Mouse (Mus musculus): ENCODE data around the gene Ffar2. TPM values are rescaled to one million over a fixed set of nuclear protein-coding genes. Genes with fewer than 3 reads are reported as not detected.
A peak's percentile ranks its signal among the peaks of the same experiment; 100 is the strongest.

The Ffar2 gene
- total RNA-seq, 2 experiments from 2014 or later, result 0.23 to 0.35 TPM

DNA sequence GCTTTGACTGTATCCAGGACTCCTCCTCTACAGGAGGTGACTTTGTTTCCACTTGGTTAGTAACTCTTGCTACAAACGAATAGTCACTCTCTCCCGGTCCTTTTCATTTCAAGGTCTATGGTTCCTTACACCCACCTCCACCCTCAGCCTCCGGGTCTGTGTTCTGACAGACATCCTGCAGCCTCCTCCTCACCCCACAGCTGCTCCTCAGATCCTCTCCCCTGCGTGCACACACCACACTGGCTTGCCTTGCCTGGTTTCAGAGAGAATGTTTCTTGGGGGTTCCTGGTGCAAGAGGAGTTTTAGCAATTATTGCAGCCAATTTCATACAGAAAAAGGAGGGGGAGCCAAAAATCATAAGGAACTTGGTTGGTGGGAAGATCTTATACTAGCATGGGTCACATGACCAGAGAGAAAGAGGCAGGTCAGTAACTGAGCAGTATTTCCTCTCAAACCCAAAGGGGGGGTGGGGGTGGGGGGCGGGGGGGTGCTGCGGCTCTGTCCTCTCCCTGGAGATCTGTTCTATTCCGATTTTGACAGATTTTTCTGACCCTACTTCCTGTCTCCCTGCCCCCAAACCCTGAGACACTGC, 2.6 kb downstream of the Ffar2 start:
- DNase-seq, result no peak

GRCm38 (mm10) chr7:30820131-30820530, 3.4 kb downstream of the Ffar2 start:
- DNase-seq, result no peak

DNA sequence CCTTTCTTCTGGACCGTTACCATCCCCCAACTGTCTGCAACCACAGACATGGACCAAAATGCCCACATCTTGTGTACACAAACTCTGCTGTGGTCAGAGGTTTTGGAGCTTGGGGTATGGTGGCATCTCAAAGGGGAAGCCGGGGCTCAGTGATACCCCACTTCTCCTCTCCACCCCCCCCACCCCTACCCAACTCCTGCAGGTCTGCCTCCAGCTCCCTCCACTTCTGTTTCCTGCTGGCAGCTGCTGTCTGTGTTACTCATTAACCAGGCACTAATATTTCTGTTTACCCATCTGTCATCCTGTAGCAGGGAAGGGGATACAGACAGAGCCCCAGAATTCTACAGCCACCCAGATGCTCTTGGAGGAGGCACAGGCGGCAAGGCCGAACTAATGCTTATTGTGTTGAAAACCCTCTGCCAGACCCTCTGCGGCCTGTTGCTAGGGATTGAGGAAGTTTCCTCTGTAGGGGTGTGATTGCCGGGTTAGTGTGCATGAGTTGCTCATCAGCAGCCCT, 11.2 kb downstream of the Ffar2 start:
- DNase-seq, result no peak

- DNase-seq, result no peak
Measured at GRCm38 (mm10) chr7:30811757-30812290, 11.8 kb downstream of the Ffar2 start.

GRCm38 (mm10) chr7:30810319-30810718, 13.3 kb downstream of the Ffar2 start:
- no peak for DNase-seq

DNA sequence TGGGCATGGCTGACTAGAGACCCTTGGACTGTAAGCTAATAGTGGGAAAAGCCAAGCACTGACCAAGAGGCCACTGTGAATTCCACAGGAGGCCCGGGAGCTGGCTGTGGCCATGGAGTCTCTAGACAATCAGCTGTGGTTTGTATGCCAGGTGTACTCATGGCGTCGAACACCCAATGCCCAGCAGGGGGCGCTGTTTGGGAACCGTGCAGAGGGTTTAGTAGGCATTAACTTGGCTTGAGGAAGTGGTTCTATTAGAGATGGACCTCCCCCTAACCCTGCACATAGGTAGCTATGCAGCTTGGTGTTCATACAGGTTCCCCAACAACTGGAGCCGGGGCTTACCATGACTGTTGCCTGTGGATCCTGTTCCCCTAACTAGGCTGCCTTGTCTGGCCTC, 17.7 kb downstream of the Ffar2 start:
- peak in 1 of 2 experiments; percentile 18 for DNase-seq

- DNase-seq, result no peak
Measured at GRCm38 (mm10) chr7:30804026-30804715, 19.4 kb downstream of the Ffar2 start.

DNA sequence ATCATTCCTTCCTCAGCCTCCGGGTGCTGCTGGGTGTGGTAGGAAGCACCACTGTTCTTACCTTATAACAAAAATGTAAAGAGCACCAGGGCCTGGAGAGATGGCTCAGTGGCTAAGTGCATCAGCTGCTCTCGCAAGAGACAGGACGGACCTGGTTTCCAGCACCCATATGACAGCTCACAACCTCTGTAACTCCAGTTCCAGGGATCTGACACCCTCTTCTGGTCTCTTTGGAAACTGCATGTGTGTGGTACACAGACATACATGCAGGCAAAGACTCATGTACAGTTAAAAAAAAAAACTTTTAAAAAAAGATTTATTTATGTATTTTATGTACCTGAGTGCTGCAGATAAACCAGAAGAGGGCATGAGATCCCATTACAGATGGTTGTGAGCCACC, 20.3 kb downstream of the Ffar2 start:
- DNase-seq, result no peak

- DNase-seq, result no peak
Measured at GRCm38 (mm10) chr7:30800653-30801052, 22.9 kb downstream of the Ffar2 start.

GRCm38 (mm10) chr7:30796790-30797189, 26.8 kb downstream of the Ffar2 start:
- no peak for DNase-seq

GRCm38 (mm10) chr7:30794921-30795320, 28.7 kb downstream of the Ffar2 start:
- DNase-seq, result no peak

GRCm38 (mm10) chr7:30791921-30792320, 31.7 kb downstream of the Ffar2 start:
- DNase-seq, result no peak

DNA sequence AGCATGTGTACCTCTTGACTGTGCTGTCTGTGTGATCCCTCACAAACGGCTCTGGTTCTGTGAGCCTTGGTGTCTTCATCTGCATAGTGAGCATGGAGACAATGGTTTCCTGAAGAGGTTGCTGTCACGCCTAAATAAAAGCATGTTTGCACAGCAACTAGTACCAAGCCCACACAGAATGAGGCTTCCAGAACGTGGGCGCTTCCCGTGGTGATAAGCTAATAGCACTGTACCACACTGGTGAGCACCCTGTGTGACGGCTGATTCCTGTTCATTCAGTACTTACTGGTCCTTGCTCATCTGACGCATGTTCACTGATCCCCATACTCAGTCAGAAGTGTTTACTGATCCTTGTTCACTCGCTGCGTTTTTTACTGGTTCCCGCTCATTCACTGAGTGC, 33.4 kb downstream of the Ffar2 start:
- DNase-seq, result no peak

DNA sequence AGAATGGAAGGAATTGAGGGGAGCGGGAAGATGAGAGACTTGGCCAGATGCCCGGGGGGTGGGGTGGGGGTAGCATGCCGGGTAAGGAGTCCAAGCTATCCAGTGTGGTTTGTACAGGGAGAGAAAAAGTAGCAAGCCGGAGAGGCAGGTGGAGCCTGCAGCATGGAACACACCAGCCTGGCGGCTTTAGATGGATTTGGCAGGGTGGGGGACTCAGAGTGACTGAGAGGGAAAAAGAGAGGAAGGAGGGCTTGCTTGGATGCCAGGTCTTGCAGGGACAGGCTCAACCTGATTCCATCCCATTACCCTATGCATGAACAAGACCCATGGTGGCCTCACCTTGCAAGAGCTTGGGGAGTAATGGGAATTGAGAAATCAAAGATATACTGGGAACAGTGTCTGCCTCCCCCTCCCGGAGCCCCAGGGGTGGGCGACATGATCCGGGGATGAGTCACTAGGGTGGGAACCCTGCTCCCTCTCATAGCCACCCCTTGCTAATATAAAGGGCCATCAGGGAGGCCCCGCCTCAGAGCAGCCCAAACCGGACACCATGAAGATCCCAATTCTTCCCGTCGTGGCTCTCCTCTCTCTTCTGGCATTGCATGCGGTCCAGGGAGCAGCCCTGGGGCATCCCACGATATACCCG, 36.1 kb downstream of the Ffar2 start, which contains the start of gene Krtdap:
Gene Krtdap, plus strand, starts transcription at position 520 of the 646 bp plus-strand sequence.
- no peak for DNase-seq

GRCm38 (mm10) chr7:30785721-30786546, 37.6 kb downstream of the Ffar2 start:
- DNase-seq, result no peak

- no peak for DNase-seq
Measured at GRCm38 (mm10) chr7:30785154-30785553, 38.4 kb downstream of the Ffar2 start.

DNA sequence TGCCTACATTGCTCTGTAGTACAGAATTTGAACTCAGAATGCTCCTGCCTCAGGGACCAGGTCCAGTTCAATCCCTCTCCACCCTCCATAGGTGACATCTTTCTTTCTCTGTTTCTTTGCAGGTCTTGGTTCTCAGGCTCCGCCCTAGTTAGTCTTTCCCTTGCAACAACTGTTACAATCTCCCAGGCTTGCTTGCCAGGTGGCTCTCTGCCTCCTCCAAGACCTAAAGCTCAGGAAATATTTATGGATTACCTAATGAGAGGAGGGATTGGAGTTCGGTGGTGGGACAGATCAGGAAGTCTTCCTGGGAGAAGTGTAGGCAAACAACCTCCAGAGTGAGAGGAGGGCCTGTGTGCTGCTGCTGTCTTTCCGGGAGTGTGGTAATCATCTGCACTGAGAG, 40.9 kb downstream of the Ffar2 start:
- no peak for DNase-seq

GRCm38 (mm10) chr7:30781792-30782191, 41.8 kb downstream of the Ffar2 start:
- no peak for DNase-seq

DNA sequence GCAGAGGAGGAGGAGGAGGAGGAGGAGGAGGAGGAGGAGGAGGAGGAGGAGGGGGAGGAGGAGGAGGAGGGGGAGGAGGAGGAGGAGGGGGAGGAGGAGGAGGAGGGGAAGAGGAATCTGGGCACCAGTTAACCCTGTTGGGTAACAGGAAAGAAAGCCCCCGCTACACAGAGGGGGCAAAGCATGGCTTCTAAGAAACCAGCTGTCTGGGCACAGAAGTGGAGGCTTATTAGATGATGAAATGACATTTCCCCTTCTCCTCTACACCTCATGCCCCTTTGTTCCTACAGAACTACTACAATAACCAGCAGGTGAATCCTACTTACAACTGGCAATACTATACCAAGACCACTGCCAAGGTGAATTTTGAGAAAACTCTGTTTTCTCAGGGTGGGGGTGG, 45.7 kb downstream of the Ffar2 start:
- no peak for DNase-seq

DNA sequence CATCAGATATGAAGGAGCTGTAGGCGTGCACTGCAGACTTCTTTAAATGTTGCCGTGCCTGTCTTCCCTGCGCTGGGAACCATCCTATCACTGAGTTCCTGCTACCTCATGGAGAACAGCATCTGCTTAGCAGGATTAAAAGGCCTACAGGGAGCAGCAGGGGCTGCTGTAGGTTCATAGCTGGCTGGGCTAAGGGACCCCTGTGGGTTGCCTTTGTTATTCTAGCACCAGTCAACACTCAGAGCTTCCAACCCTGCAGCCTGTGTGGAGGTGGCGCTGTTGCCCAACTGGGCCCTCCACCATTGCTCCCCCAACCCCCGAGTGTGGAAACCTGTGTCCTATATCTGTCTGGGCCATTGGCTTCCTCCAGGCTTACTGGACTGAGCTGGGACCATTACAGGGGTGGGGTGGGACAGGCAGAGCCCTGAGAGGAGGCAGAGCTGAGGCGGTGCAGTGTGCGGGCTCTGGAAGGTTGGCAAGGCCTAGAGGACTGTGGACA, 46.4 kb downstream of the Ffar2 start:
- DNase-seq, result no peak

DNA sequence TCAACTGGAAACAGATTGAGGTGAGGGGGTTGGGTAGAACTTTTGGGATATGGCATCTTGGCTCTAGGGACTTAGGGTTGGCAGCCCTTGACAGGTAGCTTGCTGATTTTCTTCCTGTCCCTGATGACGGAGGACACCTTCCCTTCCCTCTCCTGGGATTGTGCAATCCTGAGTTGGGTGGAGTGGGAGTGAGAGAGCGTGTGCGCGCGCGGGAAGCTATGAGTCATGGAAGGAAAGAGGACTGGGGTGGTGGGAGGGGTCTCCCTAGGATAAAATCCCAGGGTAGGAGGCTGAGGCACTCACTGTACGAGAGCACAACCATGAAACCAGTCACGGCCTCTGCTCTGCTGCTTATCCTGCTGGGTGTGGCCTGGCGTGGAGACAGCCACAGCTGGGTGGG, 47.5 kb downstream of the Ffar2 start:
- DNase-seq, result peak in 1 of 2 experiments; percentile 14

- no peak for DNase-seq
Measured at GRCm38 (mm10) chr7:30769236-30769635, 54.3 kb downstream of the Ffar2 start.
